Mouse (Mus musculus) adrenal gland, postnatal 10 days (tissue): ENCODE measurements around the gene Cbr1. TPM values are rescaled to one million over a fixed set of nuclear protein-coding genes. Genes with fewer than 3 reads are reported as not detected.

ENCODE experiments used
- DNase-seq: peaks from one replicate; pipeline ENCODE4 v3.0.0; 2021; ENCODE audit warnings: mixed read lengths
- long read RNA-seq, 2 experiments: library from polyadenylated mRNA; stranded (forward); transcript quantifications; one replicate each; pipeline ENCODE4 v2.0.0; 2021
- total RNA-seq, 2 experiments: library from RNA; stranded (reverse); gene quantifications; 2 replicates each; pipeline ENCODE4 v1.2.3; 2021

Gene Cbr1
- 100 to 1,000 TPM; 126 to 131 TPM for total RNA-seq
- long read RNA-seq, experiment 1, transcript Cbr1-201 (3 exons, 1,237 nt): major isoform, 110 of 141 reads
- long read RNA-seq, experiment 1, partial matches to known transcripts: 6 of 141 reads
- long read RNA-seq, experiment 1, other reads (novel, unspliced or antisense): 23 of 141 reads
- long read RNA-seq, experiment 2, transcript Cbr1-201 (3 exons, 1,237 nt): major isoform, 113 of 130 reads
- long read RNA-seq, experiment 2, partial matches to known transcripts: 4 of 130 reads
- long read RNA-seq, experiment 2, other reads (novel, unspliced or antisense): 12 of 130 reads

GRCm38 (mm10) chr16:93605553-93605952 lies at the start of gene Cbr1:
TSS of gene Cbr1 (plus strand) at chr16:93605853.
- DNase-seq: no peak

DNA sequence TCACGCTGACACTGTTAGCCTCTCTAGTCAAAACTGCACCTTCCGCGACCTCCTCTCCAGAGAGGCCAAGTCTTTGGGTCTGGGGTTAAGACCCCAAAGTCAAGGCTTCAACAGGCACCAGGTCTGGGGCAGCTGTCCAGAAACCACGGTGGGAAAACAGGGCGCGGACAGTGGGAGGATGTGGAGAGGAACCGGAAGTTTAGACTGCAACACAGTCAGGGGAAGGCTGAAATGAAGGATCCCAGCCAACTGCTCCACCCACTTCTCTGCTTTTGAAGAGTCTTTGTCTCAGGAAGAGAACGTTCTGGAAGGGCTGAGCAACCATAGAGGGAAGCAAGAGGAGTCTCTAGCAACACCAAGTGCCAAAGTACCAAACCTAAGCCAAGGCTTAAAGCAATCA lies 48.0 kb upstream of the Cbr1 start:
- DNase-seq: no peak

- DNase-seq: no peak
These were observed 47.2 kb upstream of the Cbr1 start for GRCm38 (mm10) chr16:93558499-93558898.

- no peak for DNase-seq
These were observed 33.3 kb upstream of the Cbr1 start for GRCm38 (mm10) chr16:93572383-93572782.

DNA sequence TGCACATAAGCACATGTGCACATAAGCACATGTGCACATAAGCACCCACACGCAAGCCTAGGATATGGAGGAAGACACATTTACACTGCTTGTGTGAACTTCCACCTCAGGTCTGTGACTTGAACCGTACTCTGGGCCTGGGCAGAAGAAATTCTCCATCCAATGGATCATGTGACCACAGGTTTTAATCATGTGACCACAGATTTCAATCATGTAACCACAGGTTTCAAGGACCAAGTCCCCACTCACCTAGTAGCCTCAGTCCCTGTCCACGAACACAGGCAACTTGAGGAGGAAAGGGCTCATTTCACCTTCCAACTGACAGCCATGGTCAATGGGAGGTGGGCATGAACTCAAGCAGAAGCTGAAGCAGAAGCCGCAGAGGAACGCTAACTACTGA lies 32.2 kb upstream of the Cbr1 start:
- no peak for DNase-seq

GRCm38 (mm10) chr16:93574521-93575191 lies 31.0 kb upstream of the Cbr1 start:
- DNase-seq: no peak

DNA sequence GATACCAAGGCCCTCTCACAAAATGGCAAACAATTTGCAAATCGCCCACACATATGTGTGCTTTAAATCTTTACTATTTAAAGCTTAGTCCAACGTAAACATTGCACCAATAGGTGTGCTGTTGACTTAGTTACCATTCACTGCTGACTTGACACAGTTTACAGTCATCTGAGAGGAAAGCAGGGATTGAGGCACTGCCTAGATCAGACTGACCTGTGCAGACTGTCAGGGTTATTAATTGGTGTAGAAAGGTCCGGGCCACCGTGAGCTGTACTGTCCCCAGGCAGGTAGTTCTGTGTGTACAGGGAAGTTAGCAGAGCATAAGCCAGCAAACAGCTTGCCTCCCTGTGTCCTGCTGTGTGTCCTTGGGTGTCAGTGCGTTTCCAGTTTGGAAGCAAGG lies 30.1 kb upstream of the Cbr1 start:
- DNase-seq: no peak

DNA sequence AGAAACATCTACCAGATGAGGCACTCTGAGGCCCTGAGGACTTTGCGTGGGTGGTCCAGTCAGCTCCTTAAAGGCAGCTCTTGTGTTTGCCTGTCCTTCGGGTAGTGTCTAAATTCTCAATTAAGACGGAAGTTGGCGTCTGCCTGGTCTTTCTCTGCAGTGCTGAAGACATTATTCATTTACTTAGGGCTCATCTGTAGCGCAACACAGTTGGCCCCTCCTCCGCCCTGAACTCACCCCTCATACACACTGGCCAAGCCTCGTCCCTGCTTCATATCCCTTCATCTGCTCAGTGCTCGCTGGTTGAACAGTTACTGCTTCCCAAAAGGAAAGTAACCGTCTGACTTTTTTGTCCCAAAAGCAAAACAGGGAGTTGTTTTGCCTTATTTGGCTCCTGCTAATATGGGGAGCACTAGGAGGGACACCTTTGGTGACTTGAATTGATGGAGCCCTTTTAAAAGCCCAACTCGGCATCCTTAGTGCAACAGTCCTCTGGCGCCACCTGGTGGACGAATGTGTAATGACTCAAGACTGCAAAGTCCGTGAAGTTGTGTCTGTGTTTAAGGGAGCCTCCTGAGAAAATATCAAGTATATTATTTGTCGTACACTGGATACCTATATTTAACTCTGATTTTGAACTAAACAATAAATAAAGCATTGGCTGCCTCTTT lies 29.1 kb upstream of the Cbr1 start:
- peak; percentile 89 for DNase-seq

DNA sequence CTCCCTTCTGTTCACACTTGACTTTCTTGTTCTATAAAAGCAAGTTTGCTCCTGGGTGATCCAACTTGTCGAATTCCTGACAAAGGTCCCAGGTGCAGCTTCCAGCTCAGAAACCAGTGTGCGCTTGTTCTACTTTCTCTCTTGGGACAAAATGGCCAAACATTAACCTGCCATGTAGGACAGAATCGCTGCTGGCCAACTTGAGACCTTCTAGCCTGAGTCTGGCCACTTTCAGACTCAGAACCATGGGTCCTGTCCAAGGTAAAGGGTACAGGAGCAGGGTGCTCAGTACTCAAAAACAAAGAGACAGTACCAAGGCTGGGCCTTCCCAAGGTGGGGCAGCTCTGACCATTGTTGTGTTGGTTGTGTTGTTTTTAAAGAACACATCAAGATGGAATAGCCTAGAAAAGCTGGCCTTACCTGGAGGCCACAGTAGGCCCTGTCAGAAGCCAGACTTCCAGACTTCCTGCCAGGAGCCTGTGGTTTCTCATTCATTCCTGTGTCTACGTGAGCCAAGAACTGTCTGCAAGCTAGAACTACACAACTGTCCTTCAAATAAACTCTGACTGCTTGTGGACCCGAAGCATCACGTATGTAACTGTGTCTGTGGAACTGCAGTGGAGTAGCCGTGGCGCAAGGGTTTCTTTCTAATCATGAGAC lies 27.2 kb upstream of the Cbr1 start:
- DNase-seq: no peak

DNA sequence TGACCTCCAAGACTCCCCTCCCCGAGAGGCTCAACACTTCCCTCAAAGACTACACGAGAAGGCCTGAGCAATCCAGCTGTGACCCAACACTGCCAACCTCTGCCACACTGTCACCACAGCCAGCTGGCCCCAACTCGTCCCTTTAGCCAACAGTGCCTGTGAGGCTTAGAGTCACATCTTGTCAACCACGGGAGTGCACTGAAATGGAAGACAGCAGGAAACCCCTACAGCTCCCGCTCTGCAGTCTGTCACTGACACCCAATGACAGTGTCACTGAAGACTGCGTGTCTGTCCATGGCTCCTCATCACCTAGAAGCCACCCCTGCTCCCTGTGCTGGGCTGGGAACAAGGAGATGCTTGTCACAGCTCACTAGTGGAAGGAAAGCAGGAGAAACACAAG lies 24.5 kb upstream of the Cbr1 start:
- peak; percentile 51 for DNase-seq

- DNase-seq: no peak
These were observed 20.5 kb upstream of the Cbr1 start for GRCm38 (mm10) chr16:93584976-93585702.

DNA sequence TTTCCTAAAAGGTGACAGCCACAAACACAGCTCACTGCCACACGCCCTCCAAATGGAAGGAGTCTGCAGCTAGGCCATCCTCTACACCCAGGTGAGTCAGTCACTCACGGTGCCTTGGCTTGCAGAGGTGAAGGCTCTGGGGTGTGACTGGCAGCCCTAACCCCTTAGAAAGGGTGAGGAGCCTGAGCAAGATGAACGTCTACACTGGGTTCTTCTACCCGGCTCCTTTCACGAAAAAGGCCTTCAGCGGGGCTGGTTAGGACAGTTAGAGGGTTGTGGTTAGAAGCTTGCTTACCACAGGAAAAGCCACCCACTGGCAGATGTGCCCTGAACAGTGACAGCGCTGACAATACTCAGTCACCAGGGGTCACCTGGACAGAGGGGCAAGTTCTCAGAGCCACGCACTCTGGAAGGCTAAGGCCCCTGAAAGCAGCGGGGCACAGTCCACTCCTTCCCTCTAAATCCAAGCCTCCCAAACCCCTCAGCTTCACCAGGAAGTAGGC lies 19.9 kb upstream of the Cbr1 start:
- no peak for DNase-seq

DNA sequence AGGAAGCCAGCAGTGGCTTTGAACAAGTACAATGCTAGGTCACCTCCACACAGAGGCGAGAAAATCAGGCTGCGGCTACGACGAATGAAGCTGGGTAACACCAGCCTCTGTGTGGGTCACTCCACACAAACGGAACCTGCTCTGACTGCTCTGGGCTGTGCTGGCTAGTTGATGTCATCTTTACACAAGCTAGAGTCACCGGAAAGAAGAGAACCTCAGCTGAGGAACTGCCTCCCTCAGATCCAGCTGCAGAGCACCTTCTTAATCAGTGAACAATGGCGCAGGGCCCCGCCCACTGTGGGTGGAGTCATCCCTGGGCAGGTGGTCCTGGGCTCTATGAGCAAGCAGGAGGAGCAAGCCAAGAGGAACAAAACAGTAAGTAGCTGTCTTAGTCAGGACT lies 19.3 kb upstream of the Cbr1 start:
- DNase-seq: no peak

- no peak for DNase-seq
These were observed 17.4 kb upstream of the Cbr1 start for GRCm38 (mm10) chr16:93588281-93588680.

- no peak for DNase-seq
These were observed 14.7 kb upstream of the Cbr1 start for GRCm38 (mm10) chr16:93590915-93591314.

DNA sequence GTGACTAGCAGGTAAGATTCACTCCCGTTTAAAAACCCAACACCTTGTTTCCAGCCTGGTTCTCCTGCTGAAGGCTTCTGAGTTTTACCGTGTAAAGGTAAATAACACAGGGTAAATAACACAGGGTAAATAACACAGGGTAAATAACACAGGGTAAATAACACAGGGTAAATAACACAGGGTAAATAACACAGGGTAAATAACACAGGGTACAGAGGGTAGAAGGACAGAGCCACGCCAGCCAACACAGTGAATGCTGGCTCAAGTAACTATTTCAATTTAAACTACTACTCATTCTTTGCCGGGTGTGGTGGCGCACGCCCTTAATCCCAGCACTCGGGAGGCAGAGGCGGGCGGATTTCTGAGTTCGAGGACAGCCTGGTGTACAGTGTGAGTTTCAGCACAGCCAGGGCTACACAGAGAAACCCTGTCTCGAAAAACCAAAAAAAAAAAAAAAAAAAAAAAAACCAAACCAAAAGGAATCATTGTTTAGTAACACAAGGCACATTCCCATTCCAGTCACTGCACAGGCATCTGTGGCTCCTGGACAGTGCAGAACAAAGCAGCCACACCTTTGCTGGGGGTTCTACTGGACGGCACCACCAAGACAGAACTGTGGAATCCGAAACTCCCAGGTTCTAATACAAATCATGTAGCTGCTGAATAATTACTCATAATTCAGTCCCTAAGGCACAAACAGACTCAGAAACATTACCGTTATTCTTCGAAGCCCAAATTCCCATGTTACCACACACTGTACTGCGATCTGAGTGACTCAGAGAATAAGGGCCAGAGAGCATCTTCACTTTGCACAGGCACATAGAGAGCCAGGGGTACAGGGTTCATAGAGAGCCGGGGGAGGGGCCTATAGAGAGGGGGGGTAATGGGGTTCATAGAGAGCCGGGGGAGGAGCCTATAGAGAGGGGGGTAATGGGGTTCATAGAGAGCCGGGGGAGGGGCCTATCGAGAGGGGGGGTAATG lies 13.9 kb upstream of the Cbr1 start:
- no peak for DNase-seq

GRCm38 (mm10) chr16:93592711-93593110 lies 12.9 kb upstream of the Cbr1 start:
- no peak for DNase-seq

DNA sequence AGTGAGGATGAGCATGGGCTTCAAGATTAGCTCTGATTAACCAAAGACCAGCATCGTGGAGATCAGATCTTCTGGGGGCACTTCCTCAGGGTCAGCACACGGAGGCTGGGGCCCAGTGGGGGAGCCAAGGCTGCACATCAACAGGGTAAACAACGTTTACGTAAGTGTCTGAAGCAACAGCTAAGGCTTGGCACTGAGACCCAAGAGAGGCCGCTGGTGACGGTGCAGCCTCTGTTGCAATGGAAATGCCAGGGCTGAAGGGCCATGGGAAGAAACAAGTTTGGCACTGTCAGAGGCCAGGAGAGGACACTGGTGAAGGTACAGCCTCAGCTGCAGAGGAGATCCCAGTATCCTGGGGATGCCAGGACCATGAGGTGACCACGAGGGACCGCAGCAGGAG lies 12.2 kb upstream of the Cbr1 start:
- peak; percentile 72 for DNase-seq

DNA sequence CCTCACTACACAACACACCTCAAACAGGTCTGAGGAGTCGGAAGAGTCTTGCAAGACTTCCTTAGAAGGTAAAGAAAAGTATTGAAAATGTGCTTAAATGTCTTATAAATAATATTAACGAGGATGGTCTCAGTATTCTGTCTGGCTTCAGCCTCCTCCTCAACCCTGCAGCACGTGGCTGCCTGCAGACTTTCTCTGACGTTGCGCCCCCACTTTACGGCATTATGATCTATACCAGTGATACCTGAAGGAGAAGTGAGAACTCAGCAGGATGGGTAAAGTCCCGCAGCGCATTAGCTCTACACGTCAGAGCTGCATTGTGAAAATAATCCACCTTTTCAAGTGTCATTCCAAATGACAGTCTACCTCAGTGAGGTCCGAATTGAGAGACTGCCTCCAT lies 11.2 kb upstream of the Cbr1 start:
- no peak for DNase-seq

- no peak for DNase-seq
These were observed 9.9 kb upstream of the Cbr1 start for GRCm38 (mm10) chr16:93595766-93596165.

- no peak for DNase-seq
These were observed 8.8 kb upstream of the Cbr1 start for GRCm38 (mm10) chr16:93596807-93597206.
